Mouse (Mus musculus) kidney, adult 11 months (tissue): ENCODE data around the gene Rdh1.

ENCODE experiments used
- DNase-seq: peaks from one replicate; pipeline ENCODE4 v3.0.0; 2022

Gene Rdh1

DNA sequence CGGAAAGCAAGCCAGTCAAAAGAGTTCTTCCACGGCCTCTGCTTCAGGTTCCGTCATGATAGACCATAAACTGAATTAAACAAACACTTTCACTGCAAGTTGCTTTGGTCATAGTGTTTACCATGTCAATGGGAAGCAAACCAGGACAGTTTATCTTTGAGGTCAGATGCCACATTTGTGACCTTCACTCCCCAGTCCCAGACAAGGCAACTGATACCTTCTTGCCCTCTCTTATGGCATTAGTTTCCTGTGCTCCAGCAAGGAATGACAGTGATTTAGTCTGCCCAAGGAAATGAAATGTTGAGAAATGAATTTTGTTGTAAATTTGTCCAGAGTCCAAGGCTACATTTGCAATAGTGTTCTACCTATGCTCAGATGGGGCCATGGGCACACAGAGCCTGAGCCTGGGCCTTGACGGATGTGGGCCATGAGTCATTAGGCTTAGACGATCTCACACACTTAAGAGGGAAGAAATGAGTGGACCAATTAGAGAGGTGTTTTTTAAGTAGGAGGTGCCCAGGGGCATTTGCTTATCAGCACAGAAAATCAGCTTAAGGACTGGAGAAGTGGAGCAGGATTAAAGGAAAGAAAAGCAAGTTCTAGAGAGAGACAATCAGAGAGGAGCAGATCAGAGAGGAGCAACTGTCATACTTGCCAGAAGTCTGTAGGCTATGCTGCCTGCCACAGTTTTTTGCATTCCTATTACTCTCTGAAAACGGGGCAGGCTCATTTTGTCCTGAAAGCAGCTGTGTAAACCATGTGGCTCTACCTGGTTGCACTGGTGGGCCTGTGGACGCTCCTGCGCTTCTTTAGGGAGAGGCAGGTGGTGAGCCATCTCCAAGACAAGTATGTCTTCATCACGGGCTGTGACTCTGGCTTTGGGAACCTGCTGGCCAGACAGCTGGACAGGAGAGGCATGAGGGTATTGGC is at the start of gene Rdh1, which contains the start of gene Rdh16f1:
TSS of gene Rdh1 (plus strand) at position 541 of the 930 bp plus-strand sequence.
TSS of gene Rdh16f1 (plus strand) at position 607 of the 930 bp plus-strand sequence.
- DNase-seq, result peak; percentile 0

DNA sequence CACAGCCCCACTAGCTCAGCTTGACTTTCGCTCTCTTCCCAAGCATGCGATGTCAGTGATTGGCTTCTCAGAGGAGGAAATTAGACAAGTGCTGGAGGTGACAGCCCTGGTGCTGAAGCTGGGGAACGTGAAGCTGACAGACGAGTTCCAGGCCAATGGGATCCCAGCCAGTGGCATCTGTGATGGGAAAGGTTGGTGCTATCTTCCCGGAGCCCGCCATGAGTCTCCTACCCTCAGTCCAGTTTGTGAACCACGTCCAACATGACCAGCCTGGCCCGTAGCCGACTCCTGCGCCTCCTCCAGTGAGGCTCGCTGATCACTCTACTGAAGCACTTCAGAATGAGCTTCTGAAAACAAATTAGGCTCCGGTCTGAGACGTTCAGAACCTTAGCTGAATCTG is 49.2 kb upstream of the Rdh1 start:
- DNase-seq, result no peak

DNA sequence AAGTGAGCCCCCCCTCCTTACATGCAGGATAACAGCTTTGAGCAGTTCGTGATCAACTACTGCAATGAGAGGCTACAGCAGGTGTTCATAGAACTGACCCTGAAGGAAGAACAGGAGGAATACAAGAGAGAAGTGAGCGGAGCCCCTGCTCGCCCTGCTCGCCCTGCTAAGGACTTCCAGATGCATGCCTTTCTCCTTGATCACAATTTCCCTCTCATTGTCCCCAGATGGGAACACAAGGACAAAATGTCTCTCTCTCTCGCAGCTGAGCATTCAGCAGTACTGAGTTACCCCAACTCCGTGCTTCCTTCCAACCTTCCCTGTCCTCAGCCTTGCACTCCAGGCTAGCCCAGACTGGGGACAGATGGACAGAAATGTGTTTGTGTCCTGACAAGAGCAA is 46.8 kb upstream of the Rdh1 start:
- no peak for DNase-seq

DNA sequence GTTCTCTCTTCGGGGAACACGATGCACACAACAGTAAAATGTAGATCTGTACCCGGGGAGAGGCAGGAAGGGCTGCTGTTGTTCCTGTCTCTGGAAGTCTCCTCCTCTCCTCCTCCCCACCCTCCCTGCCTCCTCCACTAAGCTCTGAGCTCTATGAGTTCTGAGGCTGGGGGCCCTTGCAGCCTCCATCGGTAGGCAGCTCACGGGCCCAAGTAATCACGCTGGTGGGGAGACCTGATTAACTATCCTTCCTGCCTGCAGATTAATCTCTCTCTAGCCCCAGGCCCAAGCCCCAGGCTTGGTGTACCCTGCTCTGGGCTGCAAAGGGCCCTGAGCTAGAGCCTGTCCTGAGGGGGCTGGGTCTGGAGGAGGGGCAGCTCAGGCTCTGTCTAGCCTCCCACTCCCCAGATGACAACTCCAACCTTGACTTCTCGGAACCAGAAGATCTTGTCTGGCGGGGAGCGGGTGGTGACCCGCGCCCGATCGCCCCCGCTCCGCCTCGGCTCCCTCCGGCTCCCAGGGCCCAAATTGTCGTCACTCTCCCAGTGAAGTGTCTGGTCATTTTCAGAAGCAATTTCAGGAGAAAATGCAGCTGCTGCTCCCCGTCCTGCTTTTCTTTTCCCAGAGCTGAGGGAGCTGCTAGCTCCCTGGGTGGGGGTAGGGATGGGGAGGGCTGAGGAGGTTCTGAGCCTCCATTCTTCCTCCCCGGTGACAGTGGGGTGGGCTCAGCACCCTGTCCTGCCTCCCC is 37.7 kb upstream of the Rdh1 start:
- no peak for DNase-seq

DNA sequence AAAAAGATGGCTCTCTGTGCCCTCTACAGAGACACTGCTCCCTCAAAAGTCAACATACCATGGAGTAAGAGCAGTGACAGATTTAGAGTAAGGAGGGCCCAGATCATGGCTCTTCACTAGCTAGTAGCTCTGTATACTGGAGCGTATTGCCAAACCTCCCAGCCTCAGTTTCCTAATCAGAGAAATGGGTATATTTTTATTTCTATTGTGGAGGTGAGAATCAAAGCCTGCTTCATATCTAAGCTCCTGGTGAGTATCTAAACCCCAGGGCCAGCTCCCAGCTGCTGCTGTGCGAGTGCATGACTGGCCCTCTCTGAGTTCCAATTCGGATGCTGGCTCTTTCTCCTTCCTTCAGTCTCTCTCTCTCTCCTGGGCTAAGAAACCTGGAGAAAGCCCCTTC is 35.3 kb upstream of the Rdh1 start, which contains the start of gene Tac2:
TSS of gene Tac2 (plus strand) at position 301 of the 400 bp plus-strand sequence.
- no peak for DNase-seq

DNA sequence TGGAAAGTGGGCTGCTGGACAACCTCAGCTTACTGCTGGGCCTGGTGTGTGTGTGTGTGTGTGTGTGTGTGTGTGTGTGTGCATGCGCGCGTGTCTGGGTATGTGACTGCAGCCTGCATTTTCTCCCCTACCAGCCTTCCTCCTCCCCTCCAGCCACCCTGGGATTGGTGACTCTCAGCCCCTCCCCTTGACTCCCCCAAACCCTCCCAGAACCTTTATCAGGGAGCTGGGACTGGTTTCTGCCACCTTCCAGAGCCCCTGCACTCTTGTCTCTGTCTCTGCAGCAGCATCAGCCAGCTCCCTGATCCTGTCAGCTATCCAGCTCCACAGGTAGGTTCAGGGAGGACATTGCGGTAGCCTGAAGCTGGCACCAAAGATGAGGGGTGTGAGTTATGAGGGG is 34.4 kb upstream of the Rdh1 start:
- no peak for DNase-seq

DNA sequence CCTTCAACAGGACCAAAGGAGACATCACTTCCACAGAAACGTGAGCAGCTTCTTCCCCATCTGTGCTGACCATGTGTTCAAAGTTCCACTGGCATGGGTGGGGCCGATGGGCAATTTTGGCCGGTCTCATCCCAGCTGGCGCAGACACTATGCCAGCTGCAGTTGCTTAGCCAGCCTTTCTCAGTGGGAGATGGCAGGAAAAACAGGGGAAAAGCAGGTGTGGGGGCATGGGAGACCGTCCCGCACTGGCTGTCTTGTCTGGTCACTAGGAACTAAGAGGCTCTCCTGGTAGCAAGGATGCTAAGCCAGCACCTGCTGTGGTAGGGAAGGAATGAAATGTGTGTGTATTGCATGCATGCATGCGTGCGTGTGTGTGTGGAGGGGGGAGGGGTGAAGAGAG is 31.1 kb upstream of the Rdh1 start:
- no peak for DNase-seq

DNA sequence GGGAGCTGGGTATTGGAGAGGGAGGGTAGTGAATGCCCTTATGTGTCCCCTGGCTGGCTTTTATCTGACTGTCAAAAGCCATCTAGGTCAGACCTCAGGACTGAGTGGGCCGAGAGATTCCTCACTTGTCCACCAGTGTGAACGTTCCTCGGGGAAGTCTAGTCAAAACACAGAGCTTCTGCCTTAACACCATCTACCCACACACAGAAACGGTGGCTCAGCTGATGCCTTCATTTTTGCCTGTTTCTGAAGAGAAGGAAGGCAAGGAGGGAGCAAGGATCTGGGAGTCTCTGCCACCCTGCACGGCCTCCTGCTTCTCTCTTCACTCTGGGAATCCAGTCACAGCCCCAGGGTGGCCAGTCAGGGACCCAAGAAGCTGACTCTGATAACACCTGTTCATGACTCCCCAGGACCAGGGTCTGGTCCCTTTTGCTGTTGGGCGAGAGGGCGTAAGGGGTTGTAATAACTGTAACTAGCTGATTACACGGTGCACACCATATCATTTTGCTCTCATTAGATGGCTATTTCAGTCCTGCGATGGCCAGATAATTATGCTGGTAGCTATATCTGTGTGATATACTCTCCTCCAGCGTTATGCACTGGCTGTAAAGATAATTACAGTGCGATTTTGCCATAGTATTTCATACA is 29.1 kb upstream of the Rdh1 start:
- no peak for DNase-seq

DNA sequence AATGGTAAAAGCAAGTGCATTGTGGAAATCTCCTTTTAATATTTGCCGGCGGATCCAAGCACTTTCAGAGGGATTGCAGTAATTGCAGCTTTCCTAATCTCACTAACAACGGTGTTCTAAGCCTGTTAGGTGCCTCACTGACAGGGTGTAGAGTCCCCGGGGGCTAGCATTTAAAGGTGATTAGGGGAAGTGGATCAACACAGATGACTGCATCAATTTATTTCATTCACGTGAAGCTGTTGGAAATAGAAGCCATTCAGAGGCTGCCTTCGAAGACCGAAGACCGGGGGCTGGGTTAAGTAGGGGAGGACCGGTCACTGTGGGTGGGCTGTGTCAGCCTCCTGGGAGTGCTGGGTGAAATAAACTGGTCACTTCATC is 28.6 kb upstream of the Rdh1 start:
- DNase-seq, result no peak

DNA sequence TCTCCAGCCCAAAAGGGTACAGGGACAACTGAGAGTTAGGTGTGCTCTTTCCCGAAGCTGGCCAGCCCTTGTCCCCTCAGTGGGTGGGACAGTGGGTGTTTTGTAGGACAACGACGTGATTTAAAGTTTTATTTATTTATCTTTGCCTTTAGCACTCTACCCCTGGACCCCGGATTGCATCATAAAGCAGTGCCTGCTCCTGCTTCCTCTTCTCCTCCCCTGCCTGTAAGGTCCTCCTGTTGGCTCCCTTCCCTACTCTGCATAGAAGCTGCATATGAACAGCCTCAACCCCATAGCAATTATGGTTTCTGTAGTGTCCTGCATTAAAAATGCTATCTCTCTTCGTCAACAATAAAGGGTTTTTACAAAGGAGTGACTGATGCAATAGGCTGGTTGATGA is 28.1 kb upstream of the Rdh1 start:
- DNase-seq, result no peak

DNA sequence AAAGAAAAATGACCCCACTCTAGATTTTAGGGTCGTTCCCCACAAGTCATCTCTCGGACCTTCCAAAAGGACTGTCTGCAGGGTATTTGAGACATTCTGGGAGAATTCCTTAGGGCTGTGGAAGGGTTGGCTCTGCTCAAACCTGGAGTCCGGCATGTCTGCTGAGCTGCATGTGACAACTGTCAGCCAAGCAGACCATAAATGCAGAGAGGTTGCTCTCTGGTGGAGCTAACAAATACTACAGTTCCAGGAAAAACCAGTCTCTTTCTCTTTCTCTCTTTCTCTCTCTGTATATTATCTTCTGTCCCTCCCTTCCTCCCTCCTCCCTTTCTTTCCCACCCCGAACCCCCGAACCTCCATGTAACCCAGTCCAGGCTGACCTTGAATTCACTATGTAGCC is 25.1 kb upstream of the Rdh1 start:
- no peak for DNase-seq

DNA sequence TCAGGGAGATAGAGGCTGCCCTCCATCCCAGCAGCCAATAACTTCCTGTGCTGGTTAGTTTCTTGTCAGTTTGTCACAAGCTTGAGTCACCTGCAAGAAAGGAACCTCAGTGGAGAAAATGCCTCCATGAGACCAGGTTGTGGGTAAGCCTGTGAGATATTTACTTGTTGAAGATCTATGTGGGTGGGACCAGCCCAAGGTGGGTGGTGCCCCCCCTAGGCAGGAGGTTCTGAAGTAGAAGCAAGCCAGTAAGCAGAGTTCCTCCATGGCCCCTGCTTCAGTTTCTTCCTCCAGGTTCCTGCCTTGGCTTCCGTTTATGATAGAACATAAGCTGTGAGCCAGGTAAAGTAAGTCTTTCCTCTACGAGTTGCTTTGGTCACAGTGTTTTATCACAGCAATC is 23.3 kb upstream of the Rdh1 start:
- no peak for DNase-seq

DNA sequence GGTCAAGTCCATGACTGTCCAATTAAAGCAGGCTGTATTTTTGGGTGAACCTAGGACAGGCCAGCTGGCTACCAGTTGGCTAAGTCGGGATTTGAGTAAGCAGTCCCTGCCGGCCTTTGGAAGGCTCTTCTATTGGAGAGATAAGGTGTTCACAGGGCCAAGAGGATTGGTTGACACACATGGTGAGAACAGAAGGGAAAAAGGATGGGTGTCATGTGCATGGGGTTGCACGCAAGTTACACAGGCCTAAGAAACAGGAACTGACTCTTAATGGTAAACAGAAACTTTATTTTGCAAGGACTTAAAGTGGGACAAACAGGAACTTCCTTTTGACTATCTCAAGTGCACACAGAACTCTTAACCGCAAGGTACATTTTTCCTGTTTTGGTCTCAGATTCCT is 22.6 kb upstream of the Rdh1 start:
- no peak for DNase-seq

DNA sequence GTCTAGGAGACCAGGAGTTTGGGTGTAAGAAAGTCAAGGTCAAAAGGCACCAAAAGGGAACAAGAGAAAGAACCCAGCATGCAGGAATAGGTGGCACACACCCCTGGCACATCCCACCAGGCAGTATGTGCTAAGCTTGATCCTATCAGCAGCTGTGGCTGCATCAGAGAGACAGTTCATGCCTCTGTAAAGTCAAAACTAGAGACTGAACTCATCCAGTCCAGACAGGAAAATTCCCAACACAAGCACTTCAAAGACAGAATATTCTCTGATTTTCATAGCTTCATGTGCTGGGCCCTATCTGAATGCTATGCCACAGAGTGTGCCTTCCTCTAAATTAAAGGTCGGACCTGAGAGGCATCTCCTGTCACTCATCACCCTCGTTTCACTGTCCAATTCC is 22.0 kb upstream of the Rdh1 start:
- DNase-seq, result no peak

DNA sequence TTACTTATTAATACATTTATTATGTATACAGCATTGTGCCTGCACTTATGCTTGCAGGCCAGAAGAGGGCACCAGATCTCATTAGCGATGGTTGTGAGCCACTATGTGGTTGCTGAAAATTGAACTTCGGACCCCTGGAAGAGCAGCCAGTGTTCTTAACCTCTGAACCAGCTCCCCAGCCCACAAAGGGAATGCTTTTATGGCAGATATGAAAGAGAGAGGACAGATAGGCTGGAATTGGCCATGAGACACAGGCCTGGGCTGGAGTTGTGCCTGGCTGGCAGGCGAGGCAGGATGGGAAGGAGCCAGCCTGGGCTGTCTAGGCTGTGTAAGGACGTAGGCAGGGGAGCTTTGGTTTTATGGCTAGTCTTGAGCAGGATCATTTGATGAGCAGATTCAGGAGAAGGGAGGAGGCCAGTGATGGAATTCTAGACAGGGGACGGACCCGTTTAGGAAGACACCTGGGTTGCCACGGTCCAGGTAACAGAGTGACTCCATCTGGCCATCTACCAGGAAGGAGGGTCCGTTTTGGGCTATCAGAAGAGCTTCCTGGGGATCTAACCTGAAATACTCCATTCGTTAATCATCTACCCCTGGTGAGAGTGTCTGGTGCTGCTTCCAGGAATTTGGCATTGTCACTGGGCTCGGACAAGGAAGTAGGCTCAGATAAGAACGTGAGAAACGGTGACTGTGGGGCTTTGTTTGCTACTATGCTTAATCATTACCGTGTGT is 21.2 kb upstream of the Rdh1 start:
- peak; percentile 66 for DNase-seq

DNA sequence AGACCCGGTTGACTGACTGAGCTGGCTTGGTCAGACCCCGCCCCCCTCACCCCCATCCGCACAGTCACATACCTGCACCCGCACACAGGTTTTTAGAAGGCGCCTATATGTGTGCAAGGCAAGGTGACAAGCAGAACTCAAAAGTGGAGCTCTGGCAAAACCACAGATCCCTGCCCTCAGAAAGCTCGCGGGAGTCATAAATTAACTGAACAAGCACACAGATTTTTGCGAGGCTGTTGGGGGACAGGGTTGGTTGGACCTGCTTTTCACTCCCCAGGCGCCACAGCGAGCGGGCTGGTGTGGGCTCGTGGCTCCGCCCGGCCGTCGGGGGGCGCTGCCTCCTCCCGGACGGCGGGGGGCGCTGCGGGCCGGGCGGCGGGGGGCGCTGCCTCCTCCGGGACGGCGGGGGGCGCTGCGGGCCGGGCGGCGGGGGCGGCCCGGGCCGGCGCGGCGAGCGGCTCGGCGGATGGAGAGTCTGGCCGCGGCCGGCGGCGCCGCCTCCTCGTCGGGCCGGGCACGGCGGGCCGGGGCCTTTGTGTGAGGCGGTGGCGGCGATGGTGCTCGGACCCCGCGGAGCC is 20.3 kb upstream of the Rdh1 start, which contains the start of gene Zbtb39:
TSS of gene Zbtb39 (plus strand) at position 456 of the 578 bp plus-strand sequence.
- peak; percentile 71 for DNase-seq

DNA sequence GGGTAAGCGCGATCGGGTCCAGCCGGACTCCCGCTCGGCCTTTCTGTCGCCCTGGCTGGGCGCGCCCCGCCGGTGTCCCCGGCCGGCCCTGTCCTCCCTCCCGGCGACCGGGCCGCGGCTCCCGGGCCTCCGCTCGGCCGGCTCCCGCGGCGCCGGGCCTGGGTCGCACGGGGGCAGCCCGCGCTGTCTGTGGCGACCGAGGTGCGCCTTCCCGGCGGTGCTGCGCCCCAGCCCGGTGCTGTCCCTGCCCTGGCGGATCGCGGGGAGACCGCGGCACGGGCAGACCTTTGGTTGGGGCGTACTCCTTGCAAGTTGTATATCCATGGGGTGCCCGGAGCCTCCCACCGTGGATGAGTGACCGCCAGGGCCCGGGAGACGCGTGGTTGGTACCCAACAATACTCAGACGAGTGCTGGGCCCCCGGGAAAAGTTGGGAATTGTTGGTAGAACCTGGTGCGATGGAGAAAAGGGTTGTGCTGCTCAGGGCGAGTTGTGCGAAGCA is 19.8 kb upstream of the Rdh1 start:
- DNase-seq, result peak; percentile 40

DNA sequence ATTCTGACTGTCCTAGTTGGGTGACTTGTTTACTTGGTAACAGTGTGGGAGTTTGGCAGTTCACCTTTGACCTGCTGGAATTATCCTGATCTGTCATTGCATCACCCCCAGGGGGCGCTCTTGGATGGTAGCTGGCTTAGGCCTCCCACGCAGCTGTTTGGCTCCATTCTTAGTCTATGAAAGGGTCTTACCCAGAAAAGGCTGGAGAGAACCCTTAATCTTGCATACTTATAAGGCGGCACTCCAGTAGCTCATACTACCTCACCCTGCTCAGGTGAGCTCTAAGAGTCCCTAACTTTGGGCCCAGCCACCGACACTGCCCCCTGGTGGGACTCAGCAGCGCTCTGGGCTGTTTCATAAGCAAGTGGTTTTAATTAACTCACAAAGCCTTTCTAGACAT is 14.9 kb upstream of the Rdh1 start:
- DNase-seq, result peak; percentile 58

DNA sequence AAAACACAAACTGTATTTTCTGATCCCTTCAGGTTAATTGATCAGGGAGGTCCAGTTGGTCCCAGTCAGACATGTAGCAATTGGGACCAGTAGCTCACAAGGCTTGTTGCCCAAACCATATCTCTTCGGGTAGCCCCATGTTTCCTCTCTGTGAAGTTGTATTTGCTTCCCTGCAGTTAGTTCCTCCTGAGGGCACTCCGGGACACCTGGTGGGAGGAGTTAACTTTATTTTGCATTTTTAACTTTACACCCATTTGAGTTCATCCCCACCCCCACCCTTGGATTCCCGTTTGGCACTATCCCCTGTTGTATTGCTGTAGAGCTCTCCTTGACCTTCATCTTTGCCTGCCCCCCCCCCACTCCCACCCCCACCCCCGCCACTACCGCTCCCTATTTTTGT is 13.6 kb upstream of the Rdh1 start:
- no peak for DNase-seq

DNA sequence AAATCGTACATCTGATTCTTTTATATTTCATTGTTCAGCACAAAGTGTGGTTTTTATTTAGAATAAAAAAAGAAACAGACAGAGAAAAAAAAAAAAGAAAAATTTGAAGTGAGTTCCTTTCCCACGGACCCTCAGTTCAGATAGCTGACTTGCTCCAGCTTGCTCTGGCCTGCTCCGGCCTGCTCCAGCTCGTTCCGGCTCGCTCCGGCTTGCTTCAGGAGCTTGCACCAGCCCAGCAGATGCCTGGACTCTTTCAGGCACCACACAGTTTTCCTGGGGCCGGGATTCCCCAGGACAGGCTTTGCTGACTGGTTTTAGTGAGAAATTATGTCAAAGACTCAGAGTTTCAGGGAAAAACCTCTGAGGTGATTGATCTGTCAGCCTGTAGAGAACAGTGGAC is 12.3 kb upstream of the Rdh1 start:
- DNase-seq, result peak; percentile 65

DNA sequence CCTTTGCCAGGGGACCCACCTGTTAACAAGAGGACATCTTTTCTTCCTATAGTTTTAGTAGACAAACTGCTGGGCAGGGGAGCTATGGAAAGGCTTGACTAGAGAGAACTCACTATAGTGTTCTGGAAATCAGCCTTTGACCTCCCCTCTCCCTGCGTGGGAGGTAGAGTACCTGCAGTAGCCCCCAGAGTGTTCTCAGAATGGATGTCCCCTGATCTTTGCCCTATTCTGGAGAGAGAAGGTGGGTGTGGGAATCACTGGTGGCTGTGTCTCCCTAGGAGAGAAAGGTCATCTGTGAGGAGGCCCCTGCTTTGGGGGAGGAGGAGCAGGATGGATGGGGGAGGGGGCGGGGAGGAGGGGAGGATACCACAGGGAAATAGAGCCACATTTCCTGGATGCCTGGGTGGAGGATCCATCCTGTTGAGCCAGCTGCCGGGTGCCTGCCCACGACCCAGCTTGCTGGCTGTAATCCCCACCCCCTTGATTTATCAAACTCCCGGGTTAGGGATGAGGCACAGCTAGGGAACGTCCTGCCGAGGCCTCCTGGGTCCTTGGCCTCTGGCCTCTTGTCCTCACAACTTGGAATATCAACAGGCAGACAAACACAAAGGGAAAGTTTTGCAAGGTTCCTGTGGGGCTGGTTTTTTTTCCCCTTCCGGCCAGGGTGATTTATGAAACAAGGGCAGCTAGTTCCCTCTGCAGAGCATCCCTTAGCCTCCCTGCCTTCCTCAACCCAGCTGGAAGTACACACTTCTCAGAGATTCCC is 10.5 kb upstream of the Rdh1 start:
- DNase-seq, result peak; percentile 83
